Mouse (Mus musculus): Measurements from ENCODE around the gene Coa6. TPM values are rescaled to one million over a fixed set of nuclear protein-coding genes. Genes with fewer than 3 reads are reported as not detected.
"Not testable (repeated sequence)": the region's sequence is repeated elsewhere in the genome, so short reads cannot be mapped to it uniquely, and the experiment has no call there.

The Coa6 gene
- total RNA-seq (2015) (24.4 and 36.5 TPM in 2 replicates), total RNA-seq (2017) (25.7 and 30.1 TPM in 2 replicates)

- ATAC-seq (ENCODE audit: poor library complexity, severe bottlenecking), result peak; percentile 98
These were observed at the start of gene Coa6 for GRCm38 (mm10) chr8:126422174-126422919. TSS of gene Coa6 (plus strand) at chr8:126422515.

GRCm38 (mm10) chr8:126379580-126379979 is 42.7 kb upstream of the Coa6 start:
- peak; percentile 49; the same call in 1 of the 2 replicates for ATAC-seq (ENCODE audit: poor library complexity, severe bottlenecking)

GRCm38 (mm10) chr8:126380141-126380540 is 42.2 kb upstream of the Coa6 start:
- ATAC-seq (ENCODE audit: poor library complexity, severe bottlenecking), result no peak

- no peak for ATAC-seq (ENCODE audit: poor library complexity, severe bottlenecking)
These were observed 41.0 kb upstream of the Coa6 start for GRCm38 (mm10) chr8:126381299-126381698.

- no peak for ATAC-seq (ENCODE audit: poor library complexity, severe bottlenecking)
These were observed 40.1 kb upstream of the Coa6 start for GRCm38 (mm10) chr8:126382216-126382615.

GRCm38 (mm10) chr8:126382749-126383148 is 39.6 kb upstream of the Coa6 start:
- no peak for ATAC-seq (ENCODE audit: poor library complexity, severe bottlenecking)

- ATAC-seq (ENCODE audit: poor library complexity, severe bottlenecking), result peak; percentile 90
These were observed 34.7 kb upstream of the Coa6 start for GRCm38 (mm10) chr8:126387566-126387965.

GRCm38 (mm10) chr8:126391541-126391940 is 30.8 kb upstream of the Coa6 start:
- ATAC-seq (ENCODE audit: poor library complexity, severe bottlenecking), result no peak

- no peak for ATAC-seq (ENCODE audit: poor library complexity, severe bottlenecking)
These were observed 26.9 kb upstream of the Coa6 start for GRCm38 (mm10) chr8:126395386-126395785.

- ATAC-seq (ENCODE audit: poor library complexity, severe bottlenecking), result no peak
These were observed 26.4 kb upstream of the Coa6 start for GRCm38 (mm10) chr8:126395917-126396316.

- ATAC-seq (ENCODE audit: poor library complexity, severe bottlenecking), result no peak
These were observed 24.0 kb upstream of the Coa6 start for GRCm38 (mm10) chr8:126398349-126398748.

- not testable (repeated sequence) for ATAC-seq (ENCODE audit: poor library complexity, severe bottlenecking)
These were observed 17.8 kb upstream of the Coa6 start for GRCm38 (mm10) chr8:126404550-126404949.

- no peak for ATAC-seq (ENCODE audit: poor library complexity, severe bottlenecking)
These were observed 17.3 kb upstream of the Coa6 start for GRCm38 (mm10) chr8:126405030-126405429.

- ATAC-seq (ENCODE audit: poor library complexity, severe bottlenecking), result no peak
These were observed 1.5 kb upstream of the Coa6 start for GRCm38 (mm10) chr8:126420834-126421233.

GRCm38 (mm10) chr8:126422920-126423300 is 595 bp downstream of the Coa6 start:
- peak; percentile 17; the same call in 1 of the 2 replicates for ATAC-seq (ENCODE audit: poor library complexity, severe bottlenecking)

GRCm38 (mm10) chr8:126424163-126424562 is 1.8 kb downstream of the Coa6 start:
- no peak for ATAC-seq (ENCODE audit: poor library complexity, severe bottlenecking)

- ATAC-seq (ENCODE audit: poor library complexity, severe bottlenecking), result no peak
These were observed 2.6 kb downstream of the Coa6 start for GRCm38 (mm10) chr8:126424946-126425345.

- ATAC-seq (ENCODE audit: poor library complexity, severe bottlenecking), result no peak
These were observed 7.3 kb downstream of the Coa6 start for GRCm38 (mm10) chr8:126429635-126430034.

- ATAC-seq (ENCODE audit: poor library complexity, severe bottlenecking), result no peak
These were observed 11.5 kb downstream of the Coa6 start for GRCm38 (mm10) chr8:126433827-126434226.

- ATAC-seq (ENCODE audit: poor library complexity, severe bottlenecking), result no peak
These were observed 16.6 kb downstream of the Coa6 start for GRCm38 (mm10) chr8:126438937-126439336.

- ATAC-seq (ENCODE audit: poor library complexity, severe bottlenecking), result no peak
These were observed 28.8 kb downstream of the Coa6 start for GRCm38 (mm10) chr8:126451158-126451557.

GRCm38 (mm10) chr8:126455383-126455782 is 33.1 kb downstream of the Coa6 start:
- no peak for ATAC-seq (ENCODE audit: poor library complexity, severe bottlenecking)

GRCm38 (mm10) chr8:126460274-126460673 is 38.0 kb downstream of the Coa6 start:
- peak; percentile 72 for ATAC-seq (ENCODE audit: poor library complexity, severe bottlenecking)
